In the genomic region with DNA sequence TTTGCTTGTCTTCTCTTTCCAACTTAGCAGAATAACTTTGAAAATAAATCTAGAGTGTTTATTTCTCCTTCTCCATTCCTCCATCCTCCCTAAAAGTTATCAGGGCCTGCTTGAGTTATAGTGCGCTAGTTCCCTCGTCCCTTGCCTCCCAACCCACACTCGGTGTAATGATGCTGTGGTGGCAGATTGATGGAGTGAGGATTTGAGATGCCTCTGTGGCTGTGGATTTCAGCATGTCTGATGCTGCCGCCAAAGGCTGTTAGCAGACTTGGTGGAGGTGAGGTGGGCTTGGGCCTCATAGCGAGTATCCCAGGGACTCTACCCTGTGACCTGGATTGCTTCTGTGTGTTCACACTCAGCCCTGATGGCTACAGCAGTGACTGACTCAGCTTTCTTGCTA, we compare ENCODE assay signal across 24 mouse cellular contexts. TPM values are rescaled to one million over a fixed set of nuclear protein-coding genes. Genes with fewer than 3 reads are reported as not detected.
DNase-seq lines count a peak whose midpoint lies in the region; ATAC-seq and TF ChIP-seq lines count a peak whose summit lies in the region.
"Had no signal": no experiment of that assay in that cellular context is flagged by ENCODE, and none has a peak within 500 bp of the region (broad histone marks: within the 10 kb centered on the region; RNA-seq: fewer than 3 reads in every experiment).

No protein-coding gene starts in this region.

- no peak for TF ChIP-seq CTCF in kidney, postnatal 0 days (IDR thresholded peaks at IDR 0.05; ENCODE audit: low read depth)

- no peak for ATAC-seq in kidney, postnatal 0 days (replicated peaks; ENCODE audit: low FRiP score, low read depth)
- no peak for ATAC-seq in neural tube, embryonic 13.5 days (ENCODE audit: low read depth)
- ATAC-seq: activated CD4-positive, CD25-positive, alpha-beta regulatory T cell, adult 4 months; midbrain, embryonic 13.5 days had no signal

- 47% methylated on average over 5 of the region's 5 CpGs for WGBS in kidney, postnatal 0 days
- WGBS in neural tube, embryonic 13.5 days, result 57% methylated on average over 5 of the region's 5 CpGs

- no peaks in the 10 kb centered on the region for H3K27me3 ChIP-seq in kidney, postnatal 0 days (ENCODE audit: insufficient read depth, low read length)
- no peaks in the 10 kb centered on the region for H3K27me3 ChIP-seq in neural tube, embryonic 13.5 days
- H3K27me3 ChIP-seq: heart, embryonic 12.5 days; liver, embryonic 13.5 days; midbrain, embryonic 13.5 days; stomach, embryonic 15.5 days had no signal

- no peak overlapping the region for H3K4me3 ChIP-seq in kidney, postnatal 0 days (replicated peaks; ENCODE audit: low read depth, low read length)
- no peak overlapping the region for H3K4me3 ChIP-seq in neural tube, embryonic 13.5 days
- H3K4me3 ChIP-seq: heart, embryonic 12.5 days; hindbrain, embryonic 10.5 days; liver, embryonic 13.5 days; midbrain, embryonic 13.5 days; stomach, embryonic 15.5 days had no signal

- no peaks in the 10 kb centered on the region for H3K36me3 ChIP-seq in kidney, postnatal 0 days (ENCODE audit: insufficient read depth, low read length)
- no peaks in the 10 kb centered on the region for H3K36me3 ChIP-seq in neural tube, embryonic 13.5 days
- H3K36me3 ChIP-seq: heart, embryonic 12.5 days; hindbrain, embryonic 10.5 days; liver, embryonic 13.5 days; midbrain, embryonic 13.5 days; stomach, embryonic 15.5 days had no signal

- peak; percentile 31 for DNase-seq in embryo, embryonic 10 days (ENCODE audit: low spot score)
- no peak for DNase-seq in embryo, embryonic 10.5 days (ENCODE audit: low spot score)
- peak; percentile 34 for DNase-seq in kidney, postnatal 0 days (ENCODE audit: low spot score)
- DNase-seq in kidney, postnatal 4 days, result no peak
- no peak for DNase-seq in neural tube, embryonic 10.5 days (ENCODE audit: extremely low spot score, low spot score)
- DNase-seq in adrenal gland, adult 8-10 months, result no peak
- DNase-seq in urinary bladder, postnatal 36 days (ENCODE audit: low spot score in 2 of 2), result no peak
- DNase-seq: adrenal gland, postnatal 10 days; cerebellum, adult 18-20 months; cerebellum, postnatal 14 days; heart, postnatal 10 days; kidney, adult 18-20 months; liver, embryonic 13.5 days; lung, embryonic 14.5 days; right cerebral cortex, adult 18-20 months; right cerebral cortex, postnatal 4 days; thymus, postnatal 25 days had no signal

- no peaks in the 10 kb centered on the region for H3K9me3 ChIP-seq in kidney, postnatal 0 days (replicated peaks; ENCODE audit: low read length)
- H3K9me3 ChIP-seq in neural tube, embryonic 13.5 days, result no peaks in the 10 kb centered on the region
- H3K9me3 ChIP-seq: heart, embryonic 12.5 days; hindbrain, embryonic 10.5 days; liver, embryonic 13.5 days; midbrain, embryonic 13.5 days; stomach, embryonic 15.5 days had no signal

- H3K9ac ChIP-seq in kidney, postnatal 0 days (ENCODE audit: low read depth, low read length), result no peak overlapping the region
- H3K9ac ChIP-seq in neural tube, embryonic 13.5 days, result no peak overlapping the region
- H3K9ac ChIP-seq: heart, embryonic 12.5 days; liver, embryonic 13.5 days; lung, embryonic 14.5 days; midbrain, embryonic 13.5 days; stomach, embryonic 15.5 days had no signal

- H3K4me2 ChIP-seq in kidney, postnatal 0 days (ENCODE audit: low read length), result no peak overlapping the region
- H3K4me2 ChIP-seq in neural tube, embryonic 13.5 days, result no peak overlapping the region
- H3K4me2 ChIP-seq: heart, embryonic 12.5 days; liver, embryonic 13.5 days; lung, embryonic 14.5 days; midbrain, embryonic 13.5 days; stomach, embryonic 15.5 days had no signal

- 0 out of 2 replicates have a peak, but pooled peaks cover 4% of the 10 kb centered on the region for H3K4me1 ChIP-seq in kidney, postnatal 0 days (replicated peaks; ENCODE audit: insufficient read depth, low read length)
- H3K4me1 ChIP-seq in neural tube, embryonic 13.5 days (replicated peaks), result peaks cover 32% of the 10 kb centered on the region
- H3K4me1 ChIP-seq: liver, embryonic 13.5 days; stomach, embryonic 15.5 days had no signal

- no peak overlapping the region for H3K27ac ChIP-seq in kidney, postnatal 0 days
- peak overlapping the region; percentile 64 for H3K27ac ChIP-seq in neural tube, embryonic 13.5 days (replicated peaks)
- H3K27ac ChIP-seq: hindbrain, embryonic 10.5 days; liver, embryonic 13.5 days; midbrain, embryonic 13.5 days; stomach, embryonic 15.5 days had no signal

RNA-seq across cellular contexts. Expression of gene Mettl24, which starts 37.8 kb away (rescaled TPM):
- 3.5 and 3.9 TPM in 2 replicates for polyA plus RNA-seq in kidney, postnatal 0 days (2015; fragmentation: Nextera tagmentation; extraction: Ambion mirVana)
- 0.70 and 0.96 TPM in 2 replicates for polyA plus RNA-seq in neural tube, embryonic 13.5 days (2015; fragmentation: Nextera tagmentation; extraction: Ambion mirVana)
- total RNA-seq in adrenal gland, adult 8-10 months (2022), result 10 to 100 TPM in 1 of 4 experiments, 1 to 10 TPM in 3; 6.7 to 10.4 (median 8.5) TPM
- total RNA-seq: megakaryocyte, adult 5-6 weeks had no signal
- polyA plus RNA-seq: activated CD4-positive, CD25-positive, alpha-beta regulatory T cell, adult 4 months had no signal

Comparison
In these comparisons a context has a peak if more than half of its experiments do, and no peak if none do; other contexts are left out.
1. DNase-seq: peak in embryo, embryonic 10 days (single experiment) and kidney, postnatal 0 days (single experiment); none in embryo, embryonic 10.5 days (single experiment), kidney, postnatal 4 days (0 of 2), neural tube, embryonic 10.5 days (single experiment), adrenal gland, adult 8-10 months (single experiment) and urinary bladder, postnatal 36 days (0 of 2).